Mouse (Mus musculus): ENCODE data around the gene Rab3gap2.
A peak's percentile ranks its signal among the peaks of the same experiment; 100 is the strongest.
"Not testable (repeated sequence)": the region's sequence is repeated elsewhere in the genome, so short reads cannot be mapped to it uniquely, and the experiment has no call there.

The Rab3gap2 gene

DNA sequence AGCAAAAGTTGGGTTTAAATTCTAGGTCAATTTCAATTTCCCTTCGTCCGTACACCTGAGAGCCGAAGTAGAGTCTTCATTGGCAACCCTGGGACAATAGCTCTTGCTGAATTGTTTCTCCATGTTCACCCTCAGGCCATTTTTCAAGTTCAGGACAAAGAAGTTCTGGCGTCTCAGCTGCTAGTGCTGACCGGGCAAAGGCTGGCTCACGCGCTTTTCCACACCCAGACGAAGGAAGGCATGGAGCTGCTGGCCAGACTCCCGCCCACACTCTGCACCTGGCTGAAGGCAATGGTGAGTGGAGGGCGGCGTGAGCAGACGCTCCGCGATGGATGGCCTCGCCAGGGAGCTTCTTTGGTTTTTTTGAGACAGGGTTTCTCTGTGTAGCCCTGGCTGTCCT is 79.3 kb downstream of the Rab3gap2 start:
- no peak for DNase-seq

DNA sequence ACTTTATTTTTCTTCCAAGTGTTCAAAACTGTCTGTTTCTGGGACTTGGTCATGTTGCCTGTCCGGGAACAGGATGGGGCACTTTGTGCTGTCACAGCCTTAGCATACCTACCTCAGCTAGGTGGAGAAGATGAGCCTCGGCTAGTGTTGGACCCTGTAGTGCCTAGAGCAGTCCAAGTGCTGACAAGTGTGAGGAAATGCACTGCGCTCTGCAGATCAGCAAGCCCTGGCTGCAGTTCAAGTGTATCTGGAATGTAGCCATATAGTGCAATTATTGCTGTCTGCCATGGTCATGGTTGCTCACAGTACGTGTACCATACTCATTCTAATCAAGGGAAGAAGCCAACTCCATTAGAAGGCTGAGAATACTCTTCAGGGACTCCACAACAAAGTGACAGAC is 80.8 kb downstream of the Rab3gap2 start:
- DNase-seq: peak in 1 of 2 experiments; percentile 41

- peak; percentile 70 to 77 for DNase-seq
Observed at GRCm38 (mm10) chr1:185285171-185285570, 81.3 kb downstream of the Rab3gap2 start.

DNA sequence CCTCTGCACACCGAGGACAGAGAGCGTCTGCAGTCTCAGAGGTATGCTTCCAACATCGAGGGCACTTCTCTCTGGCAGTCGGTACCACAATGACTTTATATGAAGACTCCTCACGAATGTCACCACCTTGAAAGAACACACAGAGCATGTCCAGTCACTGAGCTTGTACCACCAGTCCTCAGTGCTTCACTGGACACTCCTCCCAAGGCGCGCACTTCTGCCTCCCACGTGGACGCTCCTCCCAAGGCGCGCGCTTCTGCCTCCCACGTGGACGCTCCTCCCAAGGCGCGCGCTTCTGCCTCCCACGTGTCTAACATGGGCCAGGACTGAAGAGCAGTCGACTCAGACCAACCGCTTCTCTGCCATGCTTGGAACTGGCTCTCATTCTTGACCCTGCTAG is 83.1 kb downstream of the Rab3gap2 start:
- DNase-seq: peak in 1 of 2 experiments; percentile 50

GRCm38 (mm10) chr1:185289231-185289630 is 85.3 kb downstream of the Rab3gap2 start:
- DNase-seq: no peak

DNA sequence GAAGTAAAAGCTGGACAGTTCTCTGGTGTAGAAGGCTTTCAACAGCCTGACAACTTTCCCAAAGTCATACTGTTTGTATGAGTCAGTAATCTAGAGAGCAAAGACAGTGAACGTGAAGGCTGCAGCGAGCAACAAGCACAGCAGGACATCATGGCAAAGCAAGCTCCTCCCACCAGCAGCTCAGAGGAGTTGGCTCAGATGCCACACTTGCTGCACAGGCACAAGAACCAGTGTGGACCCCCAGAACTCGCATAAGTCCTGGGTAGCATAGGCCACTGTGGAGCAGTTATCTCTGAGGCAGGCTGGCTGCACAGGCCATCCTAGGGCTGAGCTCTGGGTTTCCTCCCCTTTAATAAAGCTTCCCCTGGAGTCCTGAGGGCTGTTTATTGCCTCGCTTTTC is 87.4 kb downstream of the Rab3gap2 start:
- no peak for DNase-seq

GRCm38 (mm10) chr1:185292646-185293360 is 88.9 kb downstream of the Rab3gap2 start:
- peak; percentile 28 to 58 for DNase-seq

DNA sequence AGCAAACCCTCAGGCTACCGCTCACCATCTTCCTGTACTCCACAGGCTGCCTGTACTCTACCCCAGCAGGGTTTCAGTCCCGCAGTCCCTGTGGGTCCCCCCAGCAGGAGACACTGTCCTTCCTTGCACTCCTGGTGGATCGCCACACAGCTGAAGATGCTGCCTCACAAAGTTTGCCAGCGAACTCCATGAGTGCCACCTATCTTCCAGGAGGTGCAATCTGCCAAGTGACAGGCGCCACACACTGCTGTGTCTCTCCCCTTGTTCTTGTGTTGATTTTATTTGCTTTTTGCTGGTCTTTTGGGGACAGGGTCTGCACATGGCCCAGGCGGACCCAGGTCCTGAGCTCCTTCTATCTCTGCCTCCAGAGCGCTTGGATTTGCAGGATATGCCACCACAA is 92.9 kb downstream of the Rab3gap2 start:
- no peak for DNase-seq

GRCm38 (mm10) chr1:185298496-185298895 is 94.6 kb downstream of the Rab3gap2 start:
- no peak for DNase-seq

DNA sequence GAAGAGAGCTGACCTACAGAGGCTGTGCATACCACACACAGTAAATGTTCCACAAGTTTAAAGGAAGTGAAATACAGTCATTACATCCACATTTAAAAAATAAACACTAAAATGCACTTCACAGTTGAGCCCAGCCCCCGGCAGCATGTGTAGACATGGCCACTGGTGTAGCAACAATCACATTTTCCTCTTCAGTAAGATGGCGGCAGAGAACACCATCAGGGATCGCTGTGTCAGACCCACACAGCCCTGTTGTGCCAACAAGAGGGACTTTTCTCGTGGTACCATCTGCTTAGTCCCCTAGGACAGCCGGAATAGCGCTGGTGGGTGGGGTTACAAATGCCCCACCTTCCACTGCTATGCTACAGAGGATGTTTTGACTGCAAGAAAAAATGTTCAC is 98.9 kb downstream of the Rab3gap2 start:
- DNase-seq: no peak

DNA sequence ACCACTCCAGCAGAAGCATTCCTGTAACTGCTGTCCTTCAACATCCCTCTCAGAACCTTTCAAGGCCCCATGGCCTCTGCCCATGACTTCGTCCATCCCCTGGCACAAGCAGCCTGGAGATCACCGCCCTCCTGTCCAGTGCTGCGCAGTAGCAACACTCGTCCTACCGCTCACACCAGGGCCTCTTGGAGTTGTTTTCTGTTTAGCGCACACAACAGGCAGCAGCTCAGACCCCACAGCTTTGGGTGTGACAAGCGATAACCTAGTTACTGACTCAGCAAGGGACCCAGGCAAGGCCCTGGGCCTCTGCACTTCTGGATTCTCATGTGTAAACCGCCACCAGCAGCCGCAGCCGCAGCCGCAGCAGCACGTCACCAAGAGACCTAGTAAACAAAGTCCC is 102.9 kb downstream of the Rab3gap2 start:
- DNase-seq: no peak

GRCm38 (mm10) chr1:185307645-185308044 is 103.7 kb downstream of the Rab3gap2 start:
- DNase-seq: no peak

DNA sequence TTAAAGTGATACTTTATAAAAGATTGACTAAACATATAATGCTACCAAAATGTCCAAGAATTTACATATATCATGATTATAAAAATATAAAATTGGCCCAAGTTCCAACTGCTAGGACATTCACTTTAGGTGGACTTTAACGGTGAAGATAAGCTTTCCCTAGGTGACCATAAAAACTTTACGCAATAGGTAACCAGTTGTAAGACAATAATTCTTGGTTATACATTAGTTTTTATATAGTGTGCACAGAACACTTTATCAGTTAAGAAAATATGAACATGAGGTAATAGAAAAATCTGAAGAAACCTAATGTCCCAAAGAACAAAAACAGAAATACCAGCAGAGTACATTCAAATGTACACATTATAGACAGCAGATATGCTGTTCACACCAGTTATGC is 104.4 kb downstream of the Rab3gap2 start:
- DNase-seq: no peak

DNA sequence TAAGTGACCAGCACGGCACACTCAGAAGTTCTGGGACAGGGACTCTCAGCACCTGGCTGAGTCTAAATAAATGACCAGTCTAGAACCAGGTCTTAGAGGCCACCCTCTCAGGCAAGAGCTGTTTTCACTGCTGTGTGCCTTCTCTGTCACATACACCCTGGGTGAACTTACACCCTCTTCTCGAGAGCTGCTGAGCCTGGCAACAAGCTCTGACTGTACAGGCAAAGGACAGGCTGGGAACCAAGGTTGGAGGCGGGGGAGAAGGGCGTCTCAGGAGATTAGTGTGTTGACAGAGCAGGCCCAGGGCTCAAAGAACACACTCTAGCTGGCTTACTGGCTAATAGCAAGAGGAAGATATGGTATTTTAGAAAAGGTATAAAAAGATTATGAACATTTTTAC is 105.0 kb downstream of the Rab3gap2 start:
- no peak for DNase-seq

DNA sequence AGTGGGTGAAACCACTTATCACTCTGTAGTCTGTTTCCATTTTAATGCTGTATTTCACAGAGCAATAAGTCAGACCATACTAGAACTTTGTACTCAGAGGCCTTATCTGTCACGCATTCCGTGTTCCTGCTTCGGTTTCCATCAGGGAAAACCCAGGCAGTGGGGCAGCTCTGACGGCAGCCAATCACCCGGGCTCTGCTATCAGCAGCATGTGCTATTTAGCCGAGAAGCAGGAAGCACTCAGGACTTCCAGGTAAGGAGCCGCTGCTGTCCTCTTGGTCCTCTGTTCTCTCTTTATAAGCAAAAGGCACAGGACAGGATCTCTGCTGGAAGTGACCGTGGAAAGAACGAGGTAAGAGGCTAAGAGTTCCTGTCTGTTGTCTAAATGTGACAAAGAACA is 108.0 kb downstream of the Rab3gap2 start:
- DNase-seq: no peak

DNA sequence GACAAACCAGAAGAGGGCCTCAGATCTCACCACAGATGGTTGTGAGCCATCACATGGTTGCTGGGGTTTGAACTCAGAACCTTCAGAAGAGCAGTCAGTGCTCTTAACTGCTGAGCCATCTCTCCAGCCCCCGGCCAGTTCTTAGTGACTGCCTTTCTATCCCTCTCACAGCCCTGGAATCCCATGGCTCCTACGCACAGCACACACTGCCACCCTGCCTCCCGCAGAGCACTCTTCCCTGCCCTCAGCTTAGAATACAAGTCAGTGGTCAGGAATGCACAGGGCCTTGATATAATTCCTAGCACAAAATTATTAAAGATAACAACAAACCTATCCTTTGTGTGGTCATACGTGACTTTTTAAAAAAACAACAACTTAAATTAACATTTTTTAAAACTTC is 110.6 kb downstream of the Rab3gap2 start:
- DNase-seq: no peak

DNA sequence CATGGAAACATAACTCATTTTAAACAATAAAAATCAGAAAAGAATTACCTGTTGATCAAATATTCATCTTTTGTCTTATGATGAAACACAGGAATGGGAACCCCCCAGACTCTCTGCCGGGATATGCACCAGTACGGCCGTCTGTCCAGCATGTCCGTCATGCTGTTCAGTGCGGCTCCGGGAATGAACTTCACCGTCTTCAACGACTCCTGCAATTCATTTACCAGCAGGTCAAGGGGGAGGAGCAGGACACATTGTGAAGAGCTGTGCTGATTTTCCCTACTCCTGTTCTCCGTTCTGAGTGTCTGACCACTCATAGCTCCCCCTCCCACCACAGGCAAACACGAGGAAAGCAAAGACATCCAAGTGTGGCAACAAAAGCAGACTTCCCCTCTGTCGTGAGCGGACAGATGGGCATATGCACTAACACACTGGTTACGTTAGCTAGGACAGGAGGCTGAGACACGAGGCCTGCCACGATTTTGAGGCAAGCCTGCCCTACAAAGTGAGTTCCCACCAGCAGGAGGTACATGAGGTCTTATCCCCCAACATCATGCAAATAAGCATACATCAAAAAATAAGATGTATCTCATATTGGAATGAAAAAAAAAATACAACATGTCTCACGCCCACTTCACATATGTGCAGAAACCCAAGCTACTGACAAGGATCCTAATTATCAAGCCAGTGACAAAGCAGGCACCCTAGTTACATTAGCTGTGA is 112.1 kb downstream of the Rab3gap2 start:
- DNase-seq: peak in 1 of 2 experiments; percentile 15

- not testable (repeated sequence) for DNase-seq
Observed at GRCm38 (mm10) chr1:185327754-185328345, 123.9 kb downstream of the Rab3gap2 start.

DNA sequence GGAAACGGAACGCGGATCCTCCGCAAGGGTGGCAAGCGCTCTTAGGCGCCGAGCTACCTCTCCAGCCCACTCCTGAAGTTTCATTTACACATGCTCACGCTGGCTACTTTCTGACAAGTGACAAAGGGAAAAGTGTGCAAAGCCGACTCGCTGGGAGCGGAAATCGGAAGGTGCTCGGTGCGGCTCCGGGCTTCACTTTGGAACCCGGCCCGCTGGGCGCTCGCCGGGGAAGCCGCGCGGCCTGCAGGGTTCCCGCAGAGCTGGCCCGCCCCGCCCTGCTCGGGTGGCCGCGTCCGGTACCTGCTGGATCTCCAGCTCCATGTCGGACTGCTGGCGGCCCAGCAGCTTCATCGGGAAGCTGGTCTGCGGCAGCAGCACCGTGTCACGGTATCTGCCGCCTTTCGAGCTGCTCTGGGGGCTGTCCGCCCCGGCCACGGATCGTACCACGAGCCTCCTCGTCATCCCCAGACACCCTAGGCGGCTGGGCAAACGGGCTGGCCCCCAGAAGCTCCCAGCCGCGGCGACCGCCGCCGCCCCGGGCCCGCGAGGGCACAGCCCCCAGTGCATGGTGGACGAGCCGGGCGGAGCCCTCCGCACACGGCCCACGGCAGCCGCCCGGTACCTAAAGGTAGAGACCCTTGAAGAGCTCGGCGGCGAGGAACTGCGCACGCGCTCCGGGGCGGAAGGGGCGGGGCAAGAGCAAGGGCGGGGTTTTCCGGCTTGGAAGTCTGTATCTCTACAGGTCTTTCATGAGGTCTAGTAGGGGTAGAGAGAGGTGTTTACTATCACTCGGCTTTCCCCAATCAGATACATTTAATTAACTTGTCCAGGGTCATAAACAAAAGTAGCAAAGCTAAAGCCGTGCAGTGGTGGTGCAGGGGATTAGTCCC is 125.0 kb downstream of the Rab3gap2 start, which contains the start of gene Iars2:
TSS of gene Iars2 (minus strand) at position 676 of the 890 bp plus-strand sequence.
- DNase-seq: peak; percentile 95 to 96

DNA sequence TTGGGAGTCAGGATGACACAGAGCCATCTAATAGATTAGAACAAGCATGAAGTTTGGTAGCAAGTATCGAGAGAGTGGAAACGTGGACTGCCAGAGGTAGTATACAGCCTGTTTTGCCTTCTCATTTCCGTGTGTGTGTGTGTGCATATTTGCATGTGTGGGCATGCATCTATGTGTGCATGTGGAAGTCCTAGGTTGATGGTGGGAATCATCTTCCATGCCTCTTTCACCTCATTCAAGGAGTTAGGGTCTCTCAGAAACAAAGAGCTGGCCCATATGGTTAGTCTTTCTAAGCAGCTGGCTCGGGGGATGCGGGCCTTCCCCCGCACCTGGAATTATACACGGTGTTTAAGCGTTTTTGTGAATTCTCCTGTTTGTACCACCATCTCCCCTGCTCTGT is 125.9 kb downstream of the Rab3gap2 start:
- no peak for DNase-seq

DNA sequence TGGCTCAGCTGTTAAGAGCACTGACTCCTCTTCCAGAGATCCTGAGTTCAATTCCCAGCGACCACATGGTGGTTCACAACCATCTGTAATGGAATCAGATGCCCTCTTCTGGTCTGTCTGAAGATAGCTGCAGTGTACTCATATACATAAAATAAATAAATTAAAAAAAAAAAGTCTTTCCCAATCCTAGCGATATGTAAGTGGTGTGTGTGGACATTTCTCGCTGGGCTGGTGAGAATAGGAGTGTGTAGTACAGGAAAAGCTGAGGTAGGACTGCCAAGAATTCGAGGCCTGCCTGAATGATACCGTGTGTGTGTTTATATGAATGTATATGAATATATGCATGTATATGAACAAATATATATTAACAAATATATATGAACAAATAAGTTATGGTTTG is 127.4 kb downstream of the Rab3gap2 start:
- no peak for DNase-seq

GRCm38 (mm10) chr1:185331983-185332430 is 128.1 kb downstream of the Rab3gap2 start, which contains the start of gene Bpnt1:
Gene Bpnt1 (plus strand): TSS chr1:185332149.
- peak; percentile 89 to 93 for DNase-seq

DNA sequence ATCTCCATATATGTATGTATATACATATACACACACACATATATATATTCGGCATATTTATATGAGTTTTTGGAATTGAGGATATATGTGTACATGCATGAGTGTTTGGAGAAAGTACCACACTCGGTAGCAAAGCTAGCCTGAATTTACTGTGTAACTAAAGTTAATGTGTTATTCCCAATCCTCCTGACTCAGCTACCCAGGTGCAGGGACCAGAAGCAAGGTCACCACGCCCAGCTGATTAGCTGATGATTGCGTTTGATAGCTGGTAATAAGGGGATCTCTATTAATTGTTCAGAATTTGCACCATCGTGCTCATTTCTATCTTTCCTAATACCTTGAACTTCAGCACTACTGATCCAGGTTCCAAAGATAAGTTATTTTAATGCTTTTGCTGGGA is 129.7 kb downstream of the Rab3gap2 start:
- DNase-seq: no peak

All from kidney, postnatal 4 days (tissue).